ENCODE assay signal across 8 mouse cellular contexts in the genomic region with DNA sequence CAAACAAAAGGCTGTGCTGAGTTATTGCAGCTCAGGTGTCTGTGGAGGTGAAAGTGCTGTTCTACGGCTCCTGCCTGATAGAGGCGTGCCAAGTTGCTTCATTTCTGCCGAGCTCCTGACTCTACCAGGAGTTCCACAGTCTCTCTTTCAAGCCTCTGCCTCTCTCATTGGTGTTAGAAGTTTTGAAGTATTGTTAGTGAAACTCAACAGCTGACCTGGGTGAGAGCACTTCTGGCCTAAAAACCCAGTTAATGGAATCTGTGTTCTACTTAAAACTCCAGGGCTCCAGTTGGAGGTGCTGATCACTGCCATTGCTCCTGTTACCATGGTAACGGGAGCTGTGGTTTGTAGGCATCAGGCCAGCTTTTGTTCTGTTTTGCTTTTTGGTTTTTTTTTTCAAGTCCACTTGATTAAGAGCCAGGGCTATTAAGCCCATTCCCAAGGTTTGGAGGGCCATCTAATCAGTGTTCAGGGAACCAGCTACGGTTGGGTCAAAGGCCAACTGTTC. TPM values are rescaled to one million over a fixed set of nuclear protein-coding genes. Genes with fewer than 3 reads are reported as not detected.
DNase-seq lines count a peak whose midpoint lies in the region; ATAC-seq and TF ChIP-seq lines count a peak whose summit lies in the region.

No protein-coding gene starts in this region.

- H3K4me1 ChIP-seq in midbrain, embryonic 10.5 days: peaks cover 80% of the 10 kb centered on the region
- peaks cover 37% of the 10 kb centered on the region for H3K4me1 ChIP-seq in midbrain, embryonic 11.5 days (ENCODE audit: control insufficient read depth, insufficient read depth, low read length)
- peaks cover 64% of the 10 kb centered on the region for H3K4me1 ChIP-seq in forebrain, embryonic 12.5 days
- H3K4me1 ChIP-seq in liver, postnatal 0 days (ENCODE audit: insufficient read depth): peaks cover 37% of the 10 kb centered on the region
- H3K4me1 ChIP-seq in small intestine, adult 2 months (ENCODE audit: control insufficient read depth, insufficient read depth, insufficient read length, low read length): peaks cover 48% of the 10 kb centered on the region
- no peaks in the 10 kb centered on the region for H3K4me1 ChIP-seq in thymus, adult 2 months (replicated peaks; ENCODE audit: control insufficient read depth, insufficient read depth, low read length)

- H3K36me3 ChIP-seq in midbrain, embryonic 10.5 days: no peaks in the 10 kb centered on the region; the same call in 1 of the 2 replicates
- H3K36me3 ChIP-seq in midbrain, embryonic 11.5 days (ENCODE audit: control insufficient read depth, insufficient read depth, low read length): no peaks in the 10 kb centered on the region
- no peaks in the 10 kb centered on the region for H3K36me3 ChIP-seq in forebrain, embryonic 12.5 days (replicated peaks)
- no peaks in the 10 kb centered on the region for H3K36me3 ChIP-seq in liver, postnatal 0 days (replicated peaks; ENCODE audit: insufficient read depth, low read length)
- peaks cover 3% of the 10 kb centered on the region; the same call in 1 of the 2 replicates for H3K36me3 ChIP-seq in small intestine, adult 2 months (ENCODE audit: control insufficient read depth, insufficient read depth, low read length)
- no peaks in the 10 kb centered on the region for H3K36me3 ChIP-seq in thymus, adult 2 months (ENCODE audit: control insufficient read depth, insufficient read depth, low read length)

- TF ChIP-seq POLR2A in small intestine, adult 2 months (IDR thresholded peaks at IDR 0.05; ENCODE audit: low read depth, low read length): no peak
- TF ChIP-seq POLR2A in thymus, adult 2 months (IDR thresholded peaks at IDR 0.05; ENCODE audit: control insufficient read depth, extremely low read depth, insufficient read depth, low read length, poor library complexity): no peak

- H3K9ac ChIP-seq in midbrain, embryonic 11.5 days (ENCODE audit: low read length): no peak overlapping the region
- no peak overlapping the region for H3K9ac ChIP-seq in forebrain, embryonic 12.5 days
- H3K9ac ChIP-seq in liver, postnatal 0 days (replicated peaks): no peak overlapping the region

- no peak overlapping the region for H3K4me2 ChIP-seq in midbrain, embryonic 11.5 days
- no peak overlapping the region for H3K4me2 ChIP-seq in forebrain, embryonic 12.5 days
- 0 out of 2 replicates have a peak overlapping the region, but pooled peaks have one; percentile 6 for H3K4me2 ChIP-seq in liver, postnatal 0 days (ENCODE audit: low read depth, low read length)

- H3K4me3 ChIP-seq in midbrain, embryonic 10.5 days: no peak overlapping the region
- H3K4me3 ChIP-seq in midbrain, embryonic 11.5 days (ENCODE audit: low read depth, low read length): no peak overlapping the region
- no peak overlapping the region for H3K4me3 ChIP-seq in forebrain, embryonic 12.5 days (replicated peaks)
- H3K4me3 ChIP-seq in liver, postnatal 0 days (ENCODE audit: low read depth, low read length): no peak overlapping the region
- H3K4me3 ChIP-seq in small intestine, adult 2 months (ENCODE audit: low read depth, low read length): no peak overlapping the region
- no peak overlapping the region for H3K4me3 ChIP-seq in thymus, adult 2 months (ENCODE audit: control insufficient read depth, insufficient read depth, low read length)

- H3K27ac ChIP-seq in midbrain, embryonic 10.5 days (replicated peaks): peak overlapping the region; percentile 56
- no peak overlapping the region for H3K27ac ChIP-seq in midbrain, embryonic 11.5 days (ENCODE audit: low read depth, low read length)
- H3K27ac ChIP-seq in forebrain, embryonic 12.5 days: peak overlapping the region; percentile 47; the same call in 1 of the 2 replicates
- H3K27ac ChIP-seq in liver, postnatal 0 days (ENCODE audit: low read depth): no peak overlapping the region
- H3K27ac ChIP-seq in small intestine, adult 2 months (ENCODE audit: insufficient read depth, low read depth, low read length): peak overlapping the region; percentile 67
- no peak overlapping the region for H3K27ac ChIP-seq in thymus, adult 2 months (ENCODE audit: control insufficient read depth, insufficient read depth, low read length)

- DNase-seq in midbrain, embryonic 10.5 days (ENCODE audit: low spot score): no peak
- DNase-seq in midbrain, embryonic 11.5 days (ENCODE audit: low spot score, missing footprints): no peak
- DNase-seq in liver, postnatal 0 days: no peak
- DNase-seq in gastrocnemius, postnatal 4 days (ENCODE audit: low spot score in 2 of 2): no peak
- no peak for DNase-seq in testis, postnatal 10 days (ENCODE audit: low spot score)
- no peak for DNase-seq in thymus, adult 2 months

- TF ChIP-seq CTCF in liver, postnatal 0 days (IDR thresholded peaks at IDR 0.05; ENCODE audit: low read depth): no peak
- TF ChIP-seq CTCF in small intestine, adult 2 months (IDR thresholded peaks at IDR 0.05; ENCODE audit: extremely low read depth, insufficient read length, insufficient replicate concordance, low read depth, low read length): no peak
- TF ChIP-seq CTCF in thymus, adult 2 months (IDR thresholded peaks at IDR 0.05; ENCODE audit: borderline replicate concordance, control insufficient read depth, extremely low read depth, insufficient read depth, low read length, poor library complexity): no peak

- H3K9me3 ChIP-seq in midbrain, embryonic 10.5 days (replicated peaks): no peaks in the 10 kb centered on the region
- no peaks in the 10 kb centered on the region for H3K9me3 ChIP-seq in midbrain, embryonic 11.5 days (ENCODE audit: control insufficient read depth, low read length)
- H3K9me3 ChIP-seq in forebrain, embryonic 12.5 days: no peaks in the 10 kb centered on the region
- H3K9me3 ChIP-seq in liver, postnatal 0 days (ENCODE audit: low read length): no peaks in the 10 kb centered on the region

- ATAC-seq in midbrain, embryonic 11.5 days (ENCODE audit: low FRiP score): no peak
- ATAC-seq in forebrain, embryonic 12.5 days (ENCODE audit: low FRiP score): no peak
- peak; percentile 32; the same call in 1 of the 2 replicates for ATAC-seq in liver, postnatal 0 days

- no peak for TF ChIP-seq EP300 in liver, postnatal 0 days (IDR thresholded peaks at IDR 0.05; ENCODE audit: low read depth)

- 44% methylated on average over 5 of the region's 5 CpGs for WGBS in midbrain, embryonic 10.5 days
- 41% methylated on average over 5 of the region's 5 CpGs for WGBS in midbrain, embryonic 11.5 days
- 21% methylated on average over 5 of the region's 5 CpGs for WGBS in forebrain, embryonic 12.5 days
- WGBS in liver, postnatal 0 days (ENCODE audit: insufficient replicate concordance): 41% methylated on average over 5 of the region's 5 CpGs
- WGBS in small intestine, adult 2 months: 12% methylated on average over 5 of the region's 5 CpGs
- 93% methylated on average over 5 of the region's 5 CpGs for WGBS in thymus, adult 2 months

- peaks cover 42% of the 10 kb centered on the region for H3K27me3 ChIP-seq in midbrain, embryonic 10.5 days (ENCODE audit: low read depth, poor library complexity, severe bottlenecking)
- no peaks in the 10 kb centered on the region for H3K27me3 ChIP-seq in midbrain, embryonic 11.5 days (ENCODE audit: control insufficient read depth, insufficient read depth, low read length)
- H3K27me3 ChIP-seq in forebrain, embryonic 12.5 days: peaks cover 7% of the 10 kb centered on the region; the same call in 1 of the 2 replicates
- H3K27me3 ChIP-seq in liver, postnatal 0 days (ENCODE audit: insufficient read depth, low read length): no peaks in the 10 kb centered on the region
- no peaks in the 10 kb centered on the region for H3K27me3 ChIP-seq in small intestine, adult 2 months (ENCODE audit: control insufficient read depth, insufficient read depth, low read length)
- H3K27me3 ChIP-seq in thymus, adult 2 months (ENCODE audit: control insufficient read depth, insufficient read depth, low read length): no peaks in the 10 kb centered on the region

RNA-seq across cellular contexts. Expression of a gene that starts 11.6 kb away (rescaled TPM):
- polyA plus RNA-seq in midbrain, embryonic 10.5 days (2016; fragmentation: Nextera tagmentation; extraction: Ambion mirVana): 6.4 and 7.2 TPM in 2 replicates
- polyA plus RNA-seq in midbrain, embryonic 11.5 days (2014; fragmentation: Nextera tagmentation; extraction: Ambion mirVana): 3.0 and 4.3 TPM in 2 replicates
- polyA plus RNA-seq in forebrain, embryonic 12.5 days (2016; fragmentation: Nextera tagmentation; extraction: Ambion mirVana): 3.0 and 3.6 TPM in 2 replicates
- 3.6 and 3.7 TPM in 2 replicates for polyA plus RNA-seq in liver, postnatal 0 days (2015; fragmentation: Nextera tagmentation; extraction: Ambion mirVana)
- polyA plus RNA-seq in small intestine, adult 2 months (2012; rRNA removed): 25.0 and 32.8 TPM in 2 replicates
- total RNA-seq in gastrocnemius, postnatal 4 days (2021): 100 to 1,000 TPM in 1 of 2 experiments, 10 to 100 TPM in 1; 84.2 to 100 TPM
- 14.5 and 19.1 TPM in 2 replicates for polyA plus RNA-seq in thymus, adult 2 months (2012; rRNA removed)

Comparison
In these comparisons a context has a peak if more than half of its experiments do, and no peak if none do; other contexts are left out.
1. H3K27ac ChIP-seq: peak in midbrain, embryonic 10.5 days (single experiment), forebrain, embryonic 12.5 days (single experiment) and small intestine, adult 2 months (single experiment); none in midbrain, embryonic 11.5 days (single experiment), liver, postnatal 0 days (single experiment) and thymus, adult 2 months (single experiment).